Mouse (Mus musculus) right cerebral cortex, postnatal 4 days (tissue): ENCODE results near the gene Art5.

Source experiments
- DNase-seq: peaks from one replicate; pipeline ENCODE4 v3.0.0-alpha.2; 2022

Art5 gene

GRCm38 (mm10) chr7:102109171-102109570 lies at the start of gene Art5:
Gene Art5 (minus strand): TSS chr7:102109489.
- DNase-seq, result no peak

GRCm38 (mm10) chr7:102153691-102154090 lies 44.4 kb upstream of the Art5 start:
- no peak for DNase-seq

GRCm38 (mm10) chr7:102137898-102138297 lies 28.6 kb upstream of the Art5 start:
- no peak for DNase-seq

GRCm38 (mm10) chr7:102137464-102137863 lies 28.2 kb upstream of the Art5 start:
- peak; percentile 37 for DNase-seq

- DNase-seq, result no peak
Measured at GRCm38 (mm10) chr7:102132395-102132794, 23.1 kb upstream of the Art5 start.

GRCm38 (mm10) chr7:102120326-102120725 lies 11.0 kb upstream of the Art5 start:
- DNase-seq, result no peak

- DNase-seq, result no peak
Measured at GRCm38 (mm10) chr7:102117382-102117781, 8.1 kb upstream of the Art5 start.

- DNase-seq, result no peak
Measured at GRCm38 (mm10) chr7:102116579-102117331, 7.5 kb upstream of the Art5 start, which contains the start of gene Chrna10. Gene Chrna10 (minus strand): TSS chr7:102116828.

- no peak for DNase-seq
Measured at GRCm38 (mm10) chr7:102113151-102113729, 4.0 kb upstream of the Art5 start.

- DNase-seq, result no peak
Measured at GRCm38 (mm10) chr7:102109746-102110145, 457 bp upstream of the Art5 start.

GRCm38 (mm10) chr7:102108206-102108605 lies 1.1 kb downstream of the Art5 start:
- DNase-seq, result no peak

GRCm38 (mm10) chr7:102106700-102107141 lies 2.6 kb downstream of the Art5 start:
- no peak for DNase-seq

GRCm38 (mm10) chr7:102104126-102104525 lies 5.2 kb downstream of the Art5 start:
- no peak for DNase-seq

GRCm38 (mm10) chr7:102103555-102103954 lies 5.7 kb downstream of the Art5 start:
- no peak for DNase-seq

GRCm38 (mm10) chr7:102102696-102103095 lies 6.6 kb downstream of the Art5 start:
- DNase-seq, result no peak

GRCm38 (mm10) chr7:102102241-102102640 lies 7.0 kb downstream of the Art5 start:
- DNase-seq, result no peak

GRCm38 (mm10) chr7:102101487-102101886 lies 7.8 kb downstream of the Art5 start, which contains the start of gene Art1:
Gene Art1 (plus strand): TSS chr7:102101743.
- DNase-seq, result no peak

GRCm38 (mm10) chr7:102100868-102101267 lies 8.4 kb downstream of the Art5 start:
- DNase-seq, result no peak

GRCm38 (mm10) chr7:102099760-102100661 lies 9.3 kb downstream of the Art5 start:
- no peak for DNase-seq

- DNase-seq, result no peak
Measured at GRCm38 (mm10) chr7:102087336-102087735, 22.0 kb downstream of the Art5 start.

- no peak for DNase-seq
Measured at GRCm38 (mm10) chr7:102084041-102084696, 25.1 kb downstream of the Art5 start.

- no peak for DNase-seq
Measured at GRCm38 (mm10) chr7:102082816-102083215, 26.5 kb downstream of the Art5 start, which contains the start of gene Trpc2. Gene Trpc2 (plus strand): TSS chr7:102083116.

- DNase-seq, result no peak
Measured at GRCm38 (mm10) chr7:102081784-102082183, 27.5 kb downstream of the Art5 start.
